Mouse (Mus musculus) ES-E14 (cell line): ENCODE data around the gene Wdr18. TPM values are rescaled to one million over a fixed set of nuclear protein-coding genes. Genes with fewer than 3 reads are reported as not detected.

Experiments
- DNase-seq: peaks from one replicate; pipeline ENCODE4 v3.0.0-alpha.2; 2013; ENCODE audit warnings: low read depth, low spot score
- H3K27ac ChIP-seq: 2 replicates; pipeline ENCODE4 v1.5.1; 2012; ENCODE audit warnings: low read depth, mild to moderate bottlenecking, low read length, moderate library complexity, mixed read lengths; ENCODE audit not compliant: poor library complexity, insufficient read depth, severe bottlenecking
- H3K36me3 ChIP-seq: 2 replicates; pipeline ENCODE4 v1.6.1; 2012; ENCODE audit warnings: mild to moderate bottlenecking, low read length, moderate library complexity, mixed read lengths; ENCODE audit not compliant: control insufficient read depth, poor library complexity, insufficient read depth, severe bottlenecking
- H3K4me1 ChIP-seq, 2 experiments: fragments of 150-350 bp in 1 of 2; sonication (generic) in 1 of 2; 2 replicates each; pipeline ENCODE4 v1.6.1; 2012; ENCODE audit warnings: low read length in 2 of 2, mild to moderate bottlenecking in 1 of 2, mixed read lengths in 1 of 2; ENCODE audit not compliant: control insufficient read depth in 2 of 2, insufficient read depth in 2 of 2, poor library complexity in 1 of 2
- H3K4me3 ChIP-seq, 2 experiments: fragments of 150-350 bp in 1 of 2; sonication (generic) in 1 of 2; 2 replicates each; pipeline ENCODE4 v1.5.1; 2012; ENCODE audit warnings: low read length in 2 of 2, low read depth in 1 of 2, mild to moderate bottlenecking in 1 of 2, mixed read lengths in 1 of 2; ENCODE audit not compliant: insufficient read depth in 1 of 2, poor library complexity in 1 of 2, severe bottlenecking in 1 of 2
- H3K9ac ChIP-seq: 2 replicates; pipeline ENCODE4 v1.6.1; 2012; ENCODE audit warnings: low read depth, mild to moderate bottlenecking, low read length, mixed read lengths; ENCODE audit not compliant: poor library complexity, insufficient read depth, severe bottlenecking
- H3K9me3 ChIP-seq: fragments of 150-350 bp; sonication (generic); 2 replicates; pipeline ENCODE4 v1.6.1; 2012; ENCODE audit warnings: low read depth, mild to moderate bottlenecking, low read length; ENCODE audit not compliant: control insufficient read depth, insufficient read depth
- CHD2 ChIP-seq: IDR thresholded peaks from 2 replicates; pipeline ENCODE4 v1.6.1; 2014; ENCODE audit warnings: mild to moderate bottlenecking, low read depth, low read length, inconsistent platforms
- HCFC1 ChIP-seq: IDR thresholded peaks from 2 replicates; pipeline ENCODE4 v1.6.1; 2012; ENCODE audit warnings: low read length, inconsistent platforms, borderline replicate concordance; ENCODE audit not compliant: insufficient read depth
- MAFK ChIP-seq: IDR thresholded peaks from 2 replicates; pipeline ENCODE4 v1.6.1; 2014; ENCODE audit warnings: mild to moderate bottlenecking, low read depth, low read length, inconsistent platforms; ENCODE audit not compliant: insufficient read depth
- ZC3H11A ChIP-seq: IDR thresholded peaks from 2 replicates; pipeline ENCODE4 v1.6.1; 2012; ENCODE audit warnings: low read depth, mild to moderate bottlenecking, inconsistent platforms, low read length, borderline replicate concordance
- ZNF384 ChIP-seq: IDR thresholded peaks from 2 replicates; pipeline ENCODE4 v1.6.1; 2012; ENCODE audit warnings: low read depth, low read length, inconsistent platforms
- in situ Hi-C, 2 experiments: fragments of 600-800 bp; cut with MboI; formaldehyde crosslinking; loops; one replicate each; pipeline ENCODE4 v1.15.1; 2025; ENCODE audit warnings: low sequenced_read_pairs in 2 of 2, inconsistent platforms in 1 of 2; ENCODE audit not compliant: unreplicated experiment in 2 of 2
- total RNA-seq: library from RNA; depleted of rRNA; stranded (reverse); fragments of 300-350 nt; gene quantifications from 2 replicates; pipeline ENCODE4 v1.2.3, GENCODE M21; 2012

The Wdr18 gene
- total RNA-seq, 1 experiment, result 155 TPM

DNA sequence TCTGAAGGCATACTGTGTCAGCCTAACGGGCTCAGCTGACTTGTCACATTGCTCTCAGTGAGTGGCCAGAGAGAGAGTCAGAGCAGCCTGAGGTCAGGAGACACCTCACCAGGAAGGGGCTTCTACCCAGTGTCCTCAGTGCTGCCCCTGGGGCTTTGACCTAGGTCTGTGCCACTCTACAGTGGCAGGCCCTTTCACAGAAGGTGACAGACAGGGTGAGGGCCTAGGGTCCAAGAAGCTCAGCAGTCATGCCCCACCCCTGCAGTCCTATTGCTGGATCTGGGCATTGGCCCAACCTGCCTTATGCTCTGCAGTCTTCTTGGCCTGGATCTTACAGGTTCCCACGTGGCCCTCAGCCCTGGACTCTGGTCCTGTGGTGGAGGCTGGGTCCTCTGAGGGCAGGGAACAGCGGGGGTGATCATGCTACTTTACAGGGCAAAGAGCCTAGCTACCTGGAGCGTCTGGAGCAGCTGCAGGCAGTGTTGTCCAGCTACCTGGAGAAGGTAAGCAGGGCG is 7.0 kb downstream of the Wdr18 start:
- Histone ChIP-seq H3K27ac (no peak overlapping the region), H3K4me1 (peaks cover 0 to 1% of the 10 kb centered on the region in 2 experiments; a peak in 1 of 4 replicates), H3K9ac (no peak overlapping the region), H3K9me3 (no peaks in the 10 kb centered on the region), H3K36me3 (peaks cover 59% of the 10 kb centered on the region), H3K4me3 (no peak overlapping the region)
- DNase-seq, result no peak
- TF ChIP-seq ZNF384 (no peak), ZC3H11A (no peak), CHD2 (no peak), MAFK (no peak), HCFC1 (no peak)
- in situ Hi-C loops, result no loop called here

DNA sequence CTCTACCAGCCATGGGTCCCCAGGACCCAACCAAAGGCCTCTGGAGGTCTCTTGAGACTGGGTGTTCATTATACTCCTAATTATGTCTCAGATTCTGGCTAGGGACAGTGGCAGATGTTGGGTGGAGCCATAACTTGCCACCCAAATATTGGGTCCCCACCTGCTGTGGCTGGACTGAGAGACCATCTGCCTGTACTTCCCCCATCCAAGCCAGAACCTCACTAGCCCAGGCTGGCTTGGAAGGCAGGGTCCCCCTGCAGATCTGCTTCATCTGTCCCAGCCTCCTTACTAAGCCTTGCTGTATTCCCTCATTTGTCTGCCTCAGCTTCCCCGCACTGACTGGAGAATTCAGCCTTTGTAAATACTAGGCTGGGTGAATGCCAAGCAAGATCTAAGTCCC is 8.2 kb downstream of the Wdr18 start:
- Histone ChIP-seq H3K9ac (no peak overlapping the region), H3K36me3 (peaks cover 53% of the 10 kb centered on the region), H3K4me3 (no peak overlapping the region), H3K9me3 (no peaks in the 10 kb centered on the region), H3K4me1 (peaks cover 0 to 1% of the 10 kb centered on the region in 2 experiments; a peak in 1 of 4 replicates), H3K27ac (no peak overlapping the region)
- in situ Hi-C loops, result no loop called here
- DNase-seq, result no peak
- no peak for TF ChIP-seq ZC3H11A
- TF ChIP-seq CHD2, result no peak
- TF ChIP-seq MAFK, result no peak
- TF ChIP-seq ZNF384, result no peak
- no peak for TF ChIP-seq HCFC1

DNA sequence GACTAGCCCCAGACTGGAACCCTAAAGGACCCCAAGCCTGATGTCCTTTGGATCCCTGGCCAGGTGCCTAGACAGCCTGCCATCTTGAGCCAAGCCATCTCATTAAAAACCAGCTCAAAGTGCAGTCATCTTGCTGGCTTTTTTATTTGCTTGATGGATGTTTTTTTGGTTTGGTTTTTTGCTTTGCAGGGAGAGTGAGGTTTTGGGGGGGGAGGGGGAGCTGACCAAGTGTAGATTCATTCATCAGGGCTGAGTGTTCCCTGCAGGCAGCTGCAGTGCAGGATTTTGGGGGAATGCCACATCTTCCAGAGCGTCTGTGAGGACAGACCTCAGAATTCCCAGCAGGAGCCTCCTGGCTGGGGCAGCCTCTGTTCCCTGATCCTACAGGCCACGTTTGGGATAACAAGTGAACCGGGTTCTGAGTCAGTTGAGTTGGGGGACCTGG is 9.2 kb downstream of the Wdr18 start:
- Histone ChIP-seq H3K9ac (no peak overlapping the region), H3K4me3 (no peak overlapping the region), H3K9me3 (no peaks in the 10 kb centered on the region), H3K27ac (no peak overlapping the region), H3K36me3 (peaks cover 46% of the 10 kb centered on the region), H3K4me1 (peaks cover 0 to 1% of the 10 kb centered on the region in 2 experiments; a peak in 1 of 4 replicates)
- TF ChIP-seq ZNF384 (no peak), ZC3H11A (no peak), HCFC1 (no peak), MAFK (no peak), CHD2 (no peak)
- in situ Hi-C loops, result no loop called here
- no peak for DNase-seq

DNA sequence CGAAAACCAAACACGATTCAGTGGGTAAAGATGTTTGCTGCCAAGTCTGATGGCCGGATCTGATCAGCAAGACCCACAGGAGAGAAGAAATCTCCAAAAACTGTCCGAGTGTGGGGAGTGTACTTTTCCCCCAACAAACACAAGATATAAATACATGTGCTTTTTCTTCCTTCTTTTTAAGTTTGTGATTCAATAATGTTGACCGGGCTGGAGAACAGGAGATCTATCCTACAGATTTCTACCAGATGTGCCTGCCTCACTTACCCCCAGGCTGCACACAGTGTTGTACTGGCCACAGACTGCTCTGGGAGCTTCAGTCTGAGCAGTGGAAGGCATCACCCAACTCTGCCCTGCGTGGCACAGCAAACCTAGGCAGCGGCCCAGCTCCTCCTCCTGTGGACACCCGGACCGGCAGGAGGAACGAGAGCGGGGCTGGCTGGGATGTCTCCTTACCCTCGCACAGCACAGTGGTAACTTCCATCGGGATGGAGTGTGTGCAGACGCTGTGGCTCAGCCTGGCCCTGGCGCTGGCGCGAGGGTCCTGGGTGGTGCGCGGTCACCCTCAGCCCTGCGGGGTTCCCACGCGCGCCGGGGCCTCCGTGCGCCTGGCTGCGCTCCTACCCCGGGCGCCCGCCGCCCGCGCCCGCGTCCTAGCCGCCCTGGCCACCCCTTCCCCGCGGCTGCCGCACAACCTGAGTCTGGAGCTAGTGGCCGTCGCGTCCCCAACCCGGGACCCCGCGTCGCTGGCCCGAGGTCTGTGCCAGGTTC is 10.6 kb downstream of the Wdr18 start, which contains the start of gene Grin3b:
Grin3b (plus strand) TSS at position 301 of the 768 bp plus-strand sequence.
- DNase-seq, result no peak
- Histone ChIP-seq H3K36me3 (peaks cover 32% of the 10 kb centered on the region), H3K4me3 (peak within 1 kb of the TSS; percentile 65 to 72), H3K9ac (peak within 1 kb of the TSS; percentile 71), H3K4me1 (peaks cover 0 to 8% of the 10 kb centered on the region in 2 experiments; a peak in 1 of 4 replicates), H3K9me3 (no peaks in the 10 kb centered on the region), H3K27ac (no peak within 1 kb of the TSS)
- no peak for TF ChIP-seq HCFC1
- TF ChIP-seq ZC3H11A, result no peak
- TF ChIP-seq CHD2, result no peak
- TF ChIP-seq ZNF384, result no peak
- TF ChIP-seq MAFK, result no peak
- in situ Hi-C loops, result no loop called here
